Mouse (Mus musculus): ENCODE results near the gene Olfr222. TPM values are rescaled to one million over a fixed set of nuclear protein-coding genes. Genes with fewer than 3 reads are reported as not detected.
"Not testable (repeated sequence)": the region's sequence is repeated elsewhere in the genome, so short reads cannot be mapped to it uniquely, and the experiment has no call there.

Gene Olfr222
- polyA plus RNA-seq (2016; fragmentation: Nextera tagmentation; extraction: Ambion mirVana), result not detected in 2 replicates

- H3K4me1 ChIP-seq; DNase-seq (ENCODE audit: extremely low spot score, low spot score); H3K4me3 ChIP-seq; H3K27me3 ChIP-seq (ENCODE audit: poor library complexity, severe bottlenecking); H3K36me3 ChIP-seq (replicated peaks); H3K27ac ChIP-seq; H3K9me3 ChIP-seq: not testable (repeated sequence)
Measured at GRCm38 (mm10) chr11:59576135-59576534, at the start of gene Olfr222. Gene Olfr222, minus strand, starts transcription at chr11:59576235.

- no peaks in the 10 kb centered on the region for H3K36me3 ChIP-seq (replicated peaks)
- peak; percentile 24 for DNase-seq (ENCODE audit: extremely low spot score, low spot score)
- 48% methylated on average over 6 of the region's 6 CpGs for WGBS
Measured at GRCm38 (mm10) chr11:59624017-59624630, 48.1 kb upstream of the Olfr222 start.

GRCm38 (mm10) chr11:59622214-59622613 is 46.2 kb upstream of the Olfr222 start:
- no peaks in the 10 kb centered on the region for H3K36me3 ChIP-seq (replicated peaks)
- H3K4me1 ChIP-seq, result no peaks in the 10 kb centered on the region
- no peaks in the 10 kb centered on the region for H3K27me3 ChIP-seq (ENCODE audit: poor library complexity, severe bottlenecking)
- no peaks in the 10 kb centered on the region for H3K9me3 ChIP-seq
- no peak for DNase-seq (ENCODE audit: extremely low spot score, low spot score)
- H3K4me3 ChIP-seq, result no peak overlapping the region
- WGBS, result 76% methylated on average over 3 of the region's 3 CpGs
- H3K27ac ChIP-seq, result no peak overlapping the region

More at GRCm38 (mm10) chr11:59624017-59624630, 48.1 kb upstream of the Olfr222 start:
- H3K4me3 ChIP-seq, result no peak overlapping the region
- no peaks in the 10 kb centered on the region for H3K27me3 ChIP-seq (ENCODE audit: poor library complexity, severe bottlenecking)
- no peaks in the 10 kb centered on the region for H3K4me1 ChIP-seq
- no peaks in the 10 kb centered on the region for H3K9me3 ChIP-seq
- H3K27ac ChIP-seq, result no peak overlapping the region

GRCm38 (mm10) chr11:59616986-59617385 is 41.0 kb upstream of the Olfr222 start:
- H3K4me3 ChIP-seq; H3K27ac ChIP-seq; DNase-seq (ENCODE audit: extremely low spot score, low spot score); H3K9me3 ChIP-seq; H3K36me3 ChIP-seq (replicated peaks); H3K4me1 ChIP-seq; H3K27me3 ChIP-seq (ENCODE audit: poor library complexity, severe bottlenecking): not testable (repeated sequence)
- WGBS, result 97% methylated on average over 2 of the region's 2 CpGs

GRCm38 (mm10) chr11:59614120-59614519 is 38.1 kb upstream of the Olfr222 start:
- Histone ChIP-seq H3K36me3 (replicated peaks) (no peaks in the 10 kb centered on the region), H3K4me1 (no peaks in the 10 kb centered on the region), H3K27ac (no peak overlapping the region), H3K4me3 (no peak overlapping the region), H3K9me3 (no peaks in the 10 kb centered on the region), H3K27me3 (ENCODE audit: poor library complexity, severe bottlenecking) (no peaks in the 10 kb centered on the region)
- DNase-seq (ENCODE audit: extremely low spot score, low spot score), result no peak
- WGBS, result 71% methylated on average over 4 of the region's 4 CpGs

- Histone ChIP-seq H3K27ac (no peak overlapping the region), H3K9me3 (no peaks in the 10 kb centered on the region), H3K4me1 (no peaks in the 10 kb centered on the region), H3K27me3 (ENCODE audit: poor library complexity, severe bottlenecking) (no peaks in the 10 kb centered on the region), H3K4me3 (no peak overlapping the region), H3K36me3 (replicated peaks) (no peaks in the 10 kb centered on the region)
- DNase-seq (ENCODE audit: extremely low spot score, low spot score), result no peak
- WGBS, result 89% methylated on average over 5 of the region's 5 CpGs
Measured at GRCm38 (mm10) chr11:59611646-59612045, 35.6 kb upstream of the Olfr222 start.

- Histone ChIP-seq H3K4me3 (no peak overlapping the region), H3K27me3 (ENCODE audit: poor library complexity, severe bottlenecking) (no peaks in the 10 kb centered on the region), H3K36me3 (replicated peaks) (no peaks in the 10 kb centered on the region), H3K27ac (no peak overlapping the region), H3K4me1 (no peaks in the 10 kb centered on the region), H3K9me3 (no peaks in the 10 kb centered on the region)
- no peak for DNase-seq (ENCODE audit: extremely low spot score, low spot score)
- whole genome bisulfite sequencing, result 82% methylated on average over 1 of the region's 1 CpGs
Measured at GRCm38 (mm10) chr11:59602287-59602686, 26.3 kb upstream of the Olfr222 start.

GRCm38 (mm10) chr11:59600872-59601271 is 24.8 kb upstream of the Olfr222 start:
- Histone ChIP-seq H3K4me3 (no peak overlapping the region), H3K4me1 (no peaks in the 10 kb centered on the region), H3K27ac (no peak overlapping the region), H3K36me3 (replicated peaks) (no peaks in the 10 kb centered on the region), H3K9me3 (no peaks in the 10 kb centered on the region), H3K27me3 (ENCODE audit: poor library complexity, severe bottlenecking) (no peaks in the 10 kb centered on the region)
- DNase-seq (ENCODE audit: extremely low spot score, low spot score), result no peak
- WGBS, result 94% methylated on average over 3 of the region's 3 CpGs

GRCm38 (mm10) chr11:59599211-59599610 is 23.2 kb upstream of the Olfr222 start:
- no peaks in the 10 kb centered on the region for H3K36me3 ChIP-seq (replicated peaks)
- no peaks in the 10 kb centered on the region for H3K4me1 ChIP-seq
- H3K9me3 ChIP-seq, result no peaks in the 10 kb centered on the region
- no peaks in the 10 kb centered on the region for H3K27me3 ChIP-seq (ENCODE audit: poor library complexity, severe bottlenecking)
- no peak overlapping the region for H3K27ac ChIP-seq
- DNase-seq (ENCODE audit: extremely low spot score, low spot score), result no peak
- WGBS, result 76% methylated on average over 7 of the region's 7 CpGs
- H3K4me3 ChIP-seq, result no peak overlapping the region

DNA sequence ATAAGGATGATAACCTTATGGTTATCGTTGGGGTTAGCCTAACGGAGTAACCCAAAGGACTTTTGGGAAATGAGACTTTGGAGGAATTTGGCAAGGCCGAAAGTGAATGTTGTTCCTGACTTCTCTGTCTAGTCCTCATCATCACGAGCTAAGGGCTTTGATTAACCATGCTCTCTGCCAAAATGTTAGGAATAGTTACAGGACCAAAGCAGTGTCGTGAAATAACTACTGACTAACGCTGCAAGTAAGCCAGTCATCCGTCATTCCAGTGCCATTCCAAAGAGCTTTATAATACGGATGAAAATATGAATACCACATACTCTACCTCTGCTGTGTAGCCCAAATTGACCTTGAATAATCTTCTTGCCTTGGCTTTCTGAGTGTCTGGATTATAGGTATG is 20.9 kb upstream of the Olfr222 start:
- no peaks in the 10 kb centered on the region for H3K9me3 ChIP-seq
- H3K27ac ChIP-seq, result no peak overlapping the region
- no peak overlapping the region for H3K4me3 ChIP-seq
- 88% methylated on average over 8 of the region's 8 CpGs for WGBS
- no peaks in the 10 kb centered on the region for H3K36me3 ChIP-seq (replicated peaks)
- DNase-seq (ENCODE audit: extremely low spot score, low spot score), result no peak
- no peaks in the 10 kb centered on the region for H3K27me3 ChIP-seq (ENCODE audit: poor library complexity, severe bottlenecking)
- no peaks in the 10 kb centered on the region for H3K4me1 ChIP-seq

DNA sequence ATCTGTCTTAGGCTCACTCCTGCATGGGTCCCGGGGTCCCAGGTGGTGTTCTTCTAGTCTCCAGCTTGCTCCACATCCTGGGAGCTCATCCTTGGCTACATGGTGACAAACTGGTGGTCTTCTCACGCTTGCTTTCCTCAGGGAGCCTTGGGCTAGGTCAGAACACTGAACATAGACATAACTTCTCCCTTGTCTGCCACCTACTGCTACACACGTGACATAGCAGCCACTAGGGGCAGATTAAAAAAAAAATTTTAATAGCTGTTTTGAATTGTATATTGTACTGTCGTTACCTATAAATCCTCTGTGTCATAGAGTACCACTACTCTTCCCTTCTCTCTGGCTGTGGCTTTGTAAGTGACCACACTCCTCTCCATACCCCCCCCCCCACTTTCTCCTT is 20.1 kb upstream of the Olfr222 start:
- Histone ChIP-seq H3K36me3 (replicated peaks) (no peaks in the 10 kb centered on the region), H3K9me3 (no peaks in the 10 kb centered on the region), H3K4me1 (no peaks in the 10 kb centered on the region), H3K4me3 (no peak overlapping the region), H3K27ac (no peak overlapping the region), H3K27me3 (ENCODE audit: poor library complexity, severe bottlenecking) (no peaks in the 10 kb centered on the region)
- no peak for DNase-seq (ENCODE audit: extremely low spot score, low spot score)
- WGBS, result 60% methylated on average over 4 of the region's 4 CpGs

DNA sequence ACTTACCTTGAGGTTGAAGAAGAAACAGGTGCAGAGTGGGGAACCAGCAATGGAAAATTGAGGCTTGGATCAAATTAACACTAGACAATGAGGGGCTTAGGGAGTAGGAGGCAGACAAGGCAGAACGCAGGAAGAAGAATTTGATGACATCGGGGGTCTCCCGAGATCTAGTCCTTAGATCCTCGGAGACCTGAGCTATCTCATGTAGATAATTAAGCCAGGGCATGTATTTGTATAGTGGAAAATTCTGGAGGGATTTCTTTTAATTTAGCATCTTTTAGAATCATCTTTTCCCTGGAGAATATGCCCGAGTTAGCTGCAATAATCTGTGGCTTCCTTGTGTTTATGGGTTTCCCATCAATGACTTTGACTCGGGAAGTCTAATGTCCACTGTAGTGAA is 17.2 kb upstream of the Olfr222 start, which contains the start of gene Olfr223:
TSS of gene Olfr223 (minus strand) at position 101 of the 400 bp plus-strand sequence.
- Histone ChIP-seq H3K9me3 (no peaks in the 10 kb centered on the region), H3K4me1 (no peaks in the 10 kb centered on the region), H3K27ac (no peak within 1 kb of the TSS), H3K27me3 (ENCODE audit: poor library complexity, severe bottlenecking) (no peaks in the 10 kb centered on the region), H3K36me3 (replicated peaks) (no peaks in the 10 kb centered on the region), H3K4me3 (no peak within 1 kb of the TSS)
- 89% methylated on average over 6 of the region's 6 CpGs for WGBS
- no peak for DNase-seq (ENCODE audit: extremely low spot score, low spot score)

DNA sequence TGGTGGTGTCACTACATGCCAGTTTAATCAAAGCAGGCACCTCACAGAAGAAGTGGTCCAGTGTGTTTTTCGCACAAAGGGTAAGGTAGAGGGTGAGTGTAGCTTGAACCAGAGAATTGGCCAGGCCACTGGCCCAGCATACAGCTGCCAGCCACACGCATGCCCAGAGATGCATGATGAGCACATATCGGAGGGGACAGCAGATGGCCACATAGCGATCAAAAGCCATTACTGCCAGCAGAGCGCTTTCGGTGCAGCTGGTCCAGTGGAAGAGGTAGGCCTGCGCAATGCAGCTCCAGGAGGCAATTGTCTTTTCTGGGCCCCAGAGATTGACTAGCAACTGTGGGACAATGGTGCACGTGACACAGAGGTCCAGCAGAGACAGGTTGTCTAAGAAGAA is 13.5 kb upstream of the Olfr222 start:
- Histone ChIP-seq H3K9me3 (no peaks in the 10 kb centered on the region), H3K4me3 (no peak overlapping the region), H3K4me1 (no peaks in the 10 kb centered on the region), H3K27ac (no peak overlapping the region), H3K36me3 (replicated peaks) (no peaks in the 10 kb centered on the region), H3K27me3 (ENCODE audit: poor library complexity, severe bottlenecking) (no peaks in the 10 kb centered on the region)
- WGBS, result 90% methylated on average over 8 of the region's 8 CpGs
- DNase-seq (ENCODE audit: extremely low spot score, low spot score), result no peak

- no peaks in the 10 kb centered on the region for H3K4me1 ChIP-seq
- DNase-seq (ENCODE audit: extremely low spot score, low spot score), result no peak
- 38% methylated on average over 6 of the region's 6 CpGs for WGBS
Measured at GRCm38 (mm10) chr11:59584539-59584938, 8.5 kb upstream of the Olfr222 start.

More at GRCm38 (mm10) chr11:59584539-59584938, 8.5 kb upstream of the Olfr222 start:
- Histone ChIP-seq H3K4me3 (no peak overlapping the region), H3K36me3 (replicated peaks) (no peaks in the 10 kb centered on the region), H3K27ac (no peak overlapping the region), H3K9me3 (no peaks in the 10 kb centered on the region), H3K27me3 (ENCODE audit: poor library complexity, severe bottlenecking) (no peaks in the 10 kb centered on the region)

Data from forebrain, embryonic 10.5 days (tissue).